Mouse (Mus musculus): Measurements from ENCODE around the gene Gm4756.

DNA sequence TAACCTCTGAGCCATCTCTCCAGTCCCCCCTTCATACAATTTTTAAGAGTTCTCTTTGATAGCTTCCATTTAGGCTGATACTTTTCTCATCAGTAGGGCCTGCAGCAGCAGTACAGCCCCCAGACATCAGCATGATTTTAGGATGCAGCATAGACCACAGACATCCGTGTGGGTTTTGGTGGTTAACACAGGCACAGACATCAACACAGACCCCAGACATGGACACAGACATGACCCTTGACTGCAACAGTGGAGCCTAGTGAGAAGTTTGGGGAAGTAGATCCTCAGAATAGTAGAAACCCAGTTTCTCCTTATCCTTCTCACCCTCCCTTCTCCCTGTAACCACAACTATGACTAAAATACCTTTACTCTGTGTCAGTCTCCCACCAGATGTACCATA, 64.1 kb downstream of the Gm4756 start:
- TF ChIP-seq CTCF (conservative IDR thresholded peaks at IDR 0.05; ENCODE audit: low read length) (no peak), POU5F1 (IDR thresholded peaks at IDR 0.05; ENCODE audit: borderline replicate concordance, low read length) (no peak)

Data from E14TG2a.4 (cell line).